Mouse (Mus musculus): ENCODE measurements around the gene Spink8. TPM values are rescaled to one million over a fixed set of nuclear protein-coding genes. Genes with fewer than 3 reads are reported as not detected.

Spink8 gene
- total and polyA plus RNA-seq, 2 experiments = not detected

DNA sequence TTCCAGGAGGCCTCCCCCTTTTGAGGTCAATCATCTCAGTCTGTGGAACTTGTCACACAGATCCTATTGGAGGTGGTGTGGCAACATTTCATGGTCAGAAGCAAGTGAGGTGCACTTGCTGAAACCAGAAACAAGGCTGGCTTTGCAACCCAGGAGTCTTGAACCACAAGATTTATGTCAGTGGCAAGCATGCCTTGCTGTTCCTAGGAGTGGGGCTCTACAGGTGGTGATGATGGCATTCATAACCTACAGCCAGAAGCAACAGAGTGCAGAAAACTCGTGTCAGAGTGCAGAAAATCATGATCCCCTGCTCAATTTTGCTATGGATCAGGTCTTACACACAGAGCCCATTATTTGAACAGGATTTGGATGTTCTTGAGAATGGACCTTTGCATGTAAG, 5.8 kb upstream of the Spink8 start:
- TF ChIP-seq CTCF (IDR thresholded peaks at IDR 0.05; ENCODE audit: low read depth, low read length) = no peak
- no peak overlapping the region for H3K27ac ChIP-seq (replicated peaks; ENCODE audit: insufficient read depth, low read depth, low read length)
- no peaks in the 10 kb centered on the region for H3K4me1 ChIP-seq (ENCODE audit: control insufficient read depth, insufficient read depth, low read length)
- H3K27me3 ChIP-seq (ENCODE audit: control insufficient read depth, insufficient read depth, low read length) = no peaks in the 10 kb centered on the region
- no peak overlapping the region for H3K9ac ChIP-seq (ENCODE audit: low read depth, low read length)
- no peak overlapping the region for H3K4me3 ChIP-seq (ENCODE audit: insufficient read depth, low read depth, low read length)
- no peaks in the 10 kb centered on the region for H3K36me3 ChIP-seq (ENCODE audit: control insufficient read depth, insufficient read depth, low read length)
- DNase-seq (ENCODE audit: extremely low read depth, low read depth, low spot score) = no peak
- WGBS = 59% methylated on average over 1 of the region's 1 CpGs
- no peaks in the 10 kb centered on the region for H3K79me2 ChIP-seq (ENCODE audit: control insufficient read depth, insufficient read depth, low read length)

DNA sequence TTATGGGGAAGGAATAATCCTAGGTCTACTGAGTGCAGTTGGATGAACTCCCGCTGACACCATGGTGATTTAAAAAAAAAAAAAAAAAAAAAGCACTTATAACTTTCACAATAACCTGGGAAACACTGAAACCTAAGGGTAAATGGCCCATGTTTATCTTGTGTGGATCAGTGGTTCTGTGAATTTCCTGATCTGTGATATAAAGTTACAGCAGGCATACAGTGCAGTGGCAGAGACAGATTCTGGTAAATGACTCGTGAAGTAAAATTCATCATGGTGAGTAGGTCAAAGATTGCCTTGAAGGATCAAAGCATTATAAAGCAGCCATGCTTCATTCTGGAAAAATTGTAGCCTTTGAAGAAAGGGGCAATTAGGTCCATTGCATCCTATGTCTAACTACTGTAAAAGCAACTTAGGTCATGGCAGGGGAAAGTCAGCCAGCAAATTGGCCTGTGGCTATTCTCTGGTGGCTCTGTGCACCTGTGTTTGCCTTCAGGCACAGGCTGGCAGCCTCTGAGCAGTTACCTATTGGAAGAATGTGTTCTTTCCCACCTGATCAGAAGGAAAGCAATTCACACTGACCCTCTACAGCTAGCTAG, 5.3 kb upstream of the Spink8 start:
- no peak for DNase-seq (ENCODE audit: extremely low read depth, low read depth, low spot score)
- no peak overlapping the region for H3K4me3 ChIP-seq (ENCODE audit: insufficient read depth, low read depth, low read length)
- no peak overlapping the region for H3K27ac ChIP-seq (replicated peaks; ENCODE audit: insufficient read depth, low read depth, low read length)
- WGBS = 85% methylated on average over 2 of the region's 2 CpGs
- no peaks in the 10 kb centered on the region for H3K4me1 ChIP-seq (ENCODE audit: control insufficient read depth, insufficient read depth, low read length)
- H3K36me3 ChIP-seq (ENCODE audit: control insufficient read depth, insufficient read depth, low read length) = no peaks in the 10 kb centered on the region
- H3K9ac ChIP-seq (ENCODE audit: low read depth, low read length) = no peak overlapping the region
- no peaks in the 10 kb centered on the region for H3K27me3 ChIP-seq (ENCODE audit: control insufficient read depth, insufficient read depth, low read length)
- no peaks in the 10 kb centered on the region for H3K79me2 ChIP-seq (ENCODE audit: control insufficient read depth, insufficient read depth, low read length)
- no peak for TF ChIP-seq CTCF (IDR thresholded peaks at IDR 0.05; ENCODE audit: low read depth, low read length)
- TF ChIP-seq POLR2A (IDR thresholded peaks at IDR 0.05; ENCODE audit: extremely low read depth, insufficient read depth, low read length) = no peak

DNA sequence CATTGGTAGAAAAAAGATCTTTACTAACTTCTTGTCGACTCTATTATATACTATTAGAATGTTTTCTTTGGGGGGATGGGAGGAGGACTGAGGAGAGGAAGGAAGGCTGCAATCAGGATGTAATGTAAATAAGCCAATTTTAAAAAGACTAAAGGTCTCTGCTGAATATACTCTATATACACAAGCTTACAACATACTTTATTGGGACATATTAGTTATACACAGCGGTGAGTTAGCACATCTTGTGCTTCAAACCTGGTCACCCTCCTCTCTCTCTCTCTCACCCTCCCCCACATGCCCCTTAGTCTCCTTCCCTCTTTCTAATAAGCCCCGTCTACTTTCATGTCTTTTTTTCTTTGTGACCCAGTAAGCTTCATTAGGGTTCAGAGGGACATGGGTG, 4.2 kb upstream of the Spink8 start:
- Histone ChIP-seq H3K36me3 (ENCODE audit: control insufficient read depth, insufficient read depth, low read length) (no peaks in the 10 kb centered on the region), H3K4me3 (ENCODE audit: insufficient read depth, low read depth, low read length) (no peak overlapping the region), H3K27ac (replicated peaks; ENCODE audit: insufficient read depth, low read depth, low read length) (no peak overlapping the region), H3K79me2 (ENCODE audit: control insufficient read depth, insufficient read depth, low read length) (no peaks in the 10 kb centered on the region), H3K9ac (ENCODE audit: low read depth, low read length) (no peak overlapping the region), H3K27me3 (ENCODE audit: control insufficient read depth, insufficient read depth, low read length) (no peaks in the 10 kb centered on the region), H3K4me1 (ENCODE audit: control insufficient read depth, insufficient read depth, low read length) (no peaks in the 10 kb centered on the region)
- 16% methylated on average over 3 of the region's 3 CpGs for WGBS
- no peak for DNase-seq (ENCODE audit: extremely low read depth, low read depth, low spot score)
- TF ChIP-seq CTCF (IDR thresholded peaks at IDR 0.05; ENCODE audit: low read depth, low read length) (no peak), POLR2A (IDR thresholded peaks at IDR 0.05; ENCODE audit: extremely low read depth, insufficient read depth, low read length) (no peak)

- H3K79me2 ChIP-seq (ENCODE audit: control insufficient read depth, insufficient read depth, low read length) = no peaks in the 10 kb centered on the region
- no peak overlapping the region for H3K9ac ChIP-seq (ENCODE audit: low read depth, low read length)
- H3K27ac ChIP-seq (replicated peaks; ENCODE audit: insufficient read depth, low read depth, low read length) = no peak overlapping the region
- no peak overlapping the region for H3K4me3 ChIP-seq (ENCODE audit: insufficient read depth, low read depth, low read length)
- H3K27me3 ChIP-seq (ENCODE audit: control insufficient read depth, insufficient read depth, low read length) = no peaks in the 10 kb centered on the region
- no peaks in the 10 kb centered on the region for H3K36me3 ChIP-seq (ENCODE audit: control insufficient read depth, insufficient read depth, low read length)
- WGBS = 66% methylated on average over 7 of the region's 7 CpGs
- H3K4me1 ChIP-seq (ENCODE audit: control insufficient read depth, insufficient read depth, low read length) = no peaks in the 10 kb centered on the region
- DNase-seq (ENCODE audit: extremely low read depth, low read depth, low spot score) = no peak
- no peak for TF ChIP-seq CTCF (IDR thresholded peaks at IDR 0.05; ENCODE audit: low read depth, low read length)
- no peak for TF ChIP-seq POLR2A (IDR thresholded peaks at IDR 0.05; ENCODE audit: extremely low read depth, insufficient read depth, low read length)
These were observed 1.3 kb downstream of the Spink8 start for GRCm38 (mm10) chr9:109813424-109813823.

DNA sequence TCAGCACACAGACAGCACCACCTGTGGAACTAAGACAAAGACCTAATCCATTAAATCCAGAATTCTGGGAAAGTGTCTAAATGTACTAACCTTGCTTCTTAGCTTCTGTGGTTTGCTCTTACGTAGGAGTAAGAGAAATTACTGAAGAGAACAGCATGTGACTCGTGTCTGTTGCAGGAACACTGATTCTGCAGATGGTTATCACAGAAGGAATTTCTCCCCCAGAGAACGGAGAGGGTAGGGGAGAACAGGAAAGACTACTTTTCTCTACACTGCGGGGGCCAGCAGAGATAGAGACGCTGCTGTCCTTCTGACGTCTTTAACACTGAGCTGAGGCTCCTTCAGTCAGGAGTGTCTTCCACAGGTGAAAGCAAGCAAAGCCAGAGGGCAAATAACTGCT, 4.3 kb downstream of the Spink8 start:
- Histone ChIP-seq H3K79me2 (ENCODE audit: control insufficient read depth, insufficient read depth, low read length) (no peaks in the 10 kb centered on the region), H3K36me3 (ENCODE audit: control insufficient read depth, insufficient read depth, low read length) (no peaks in the 10 kb centered on the region), H3K4me1 (ENCODE audit: control insufficient read depth, insufficient read depth, low read length) (no peaks in the 10 kb centered on the region), H3K27ac (replicated peaks; ENCODE audit: insufficient read depth, low read depth, low read length) (no peak overlapping the region), H3K9ac (ENCODE audit: low read depth, low read length) (no peak overlapping the region), H3K27me3 (ENCODE audit: control insufficient read depth, insufficient read depth, low read length) (no peaks in the 10 kb centered on the region), H3K4me3 (ENCODE audit: insufficient read depth, low read depth, low read length) (no peak overlapping the region)
- DNase-seq (ENCODE audit: extremely low read depth, low read depth, low spot score) = no peak
- TF ChIP-seq CTCF (IDR thresholded peaks at IDR 0.05; ENCODE audit: low read depth, low read length) = no peak
- TF ChIP-seq POLR2A (IDR thresholded peaks at IDR 0.05; ENCODE audit: extremely low read depth, insufficient read depth, low read length) = no peak
- 33% methylated on average over 6 of the region's 6 CpGs for WGBS

DNA sequence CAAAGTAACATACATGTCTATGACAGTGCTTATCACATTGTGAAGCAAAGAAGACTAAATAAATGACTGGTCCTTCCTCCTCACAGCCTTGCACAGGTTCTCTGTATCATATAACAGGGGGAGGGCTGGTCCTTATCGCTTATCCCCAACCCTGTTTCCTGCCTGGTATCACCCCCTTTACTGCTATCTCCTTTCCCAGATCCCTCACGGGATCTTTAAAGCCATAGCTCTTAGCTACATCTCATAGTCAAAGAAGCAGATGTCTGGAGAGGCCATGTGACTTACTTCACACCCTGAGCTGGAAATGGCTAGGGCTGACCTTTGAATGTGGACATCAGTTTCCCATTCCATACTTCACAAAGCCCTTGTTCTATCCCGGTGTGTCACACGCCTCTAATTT, 13.7 kb downstream of the Spink8 start:
- 46% methylated on average over 4 of the region's 4 CpGs for WGBS
- Histone ChIP-seq H3K36me3 (ENCODE audit: control insufficient read depth, insufficient read depth, low read length) (no peaks in the 10 kb centered on the region), H3K4me1 (ENCODE audit: control insufficient read depth, insufficient read depth, low read length) (no peaks in the 10 kb centered on the region), H3K9ac (ENCODE audit: low read depth, low read length) (no peak overlapping the region), H3K4me3 (ENCODE audit: insufficient read depth, low read depth, low read length) (no peak overlapping the region), H3K79me2 (ENCODE audit: control insufficient read depth, insufficient read depth, low read length) (no peaks in the 10 kb centered on the region), H3K27ac (replicated peaks; ENCODE audit: insufficient read depth, low read depth, low read length) (no peak overlapping the region), H3K27me3 (ENCODE audit: control insufficient read depth, insufficient read depth, low read length) (no peaks in the 10 kb centered on the region)
- no peak for DNase-seq (ENCODE audit: extremely low read depth, low read depth, low spot score)
- TF ChIP-seq POLR2A (IDR thresholded peaks at IDR 0.05; ENCODE audit: extremely low read depth, insufficient read depth, low read length) (no peak), CTCF (IDR thresholded peaks at IDR 0.05; ENCODE audit: low read depth, low read length) (no peak)

All from liver, adult 2 months (tissue).